Mouse (Mus musculus): ENCODE data around the gene Tdrd1. TPM values are rescaled to one million over a fixed set of nuclear protein-coding genes. Genes with fewer than 3 reads are reported as not detected.

Tdrd1 gene
- polyA plus RNA-seq, 1 experiment from 2014 or later, result 0.31 TPM

- Histone ChIP-seq H3K36me3 (no peaks in the 10 kb centered on the region), H3K4me2 (no peak overlapping the region), H3K27me3 (no peaks in the 10 kb centered on the region), H3K9me3 (replicated peaks) (no peaks in the 10 kb centered on the region), H3K27ac (no peak overlapping the region), H3K9ac (no peak overlapping the region), H3K4me3 (no peak overlapping the region), H3K4me1 (replicated peaks) (peaks cover 2% of the 10 kb centered on the region)
- 44% methylated on average over 5 of the region's 5 CpGs for WGBS
- no peak for ATAC-seq (replicated peaks; ENCODE audit: insufficient number of reproducible peaks, insufficient read depth, low FRiP score, low read depth)
Observed at GRCm38 (mm10) chr19:56888654-56889053, 62.6 kb downstream of the Tdrd1 start.

DNA sequence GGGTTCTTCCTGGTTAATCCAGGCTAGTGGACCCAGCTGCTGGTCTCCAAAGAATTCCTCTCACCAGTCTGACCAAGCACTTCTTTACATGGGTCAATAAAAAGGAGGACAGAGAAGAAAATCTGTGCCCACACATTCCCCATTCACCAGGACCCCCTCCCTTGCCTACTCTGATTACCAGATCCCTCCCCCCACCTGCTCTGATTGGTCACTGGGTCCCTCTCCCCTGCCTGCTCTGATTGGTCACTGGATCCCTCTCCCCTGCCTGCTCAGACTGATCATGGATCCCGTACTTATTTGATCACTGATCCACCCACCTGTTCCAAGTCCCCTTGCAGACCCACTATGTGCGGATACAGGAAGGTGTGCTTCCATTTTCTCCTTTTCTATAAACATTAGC lies 65.4 kb downstream of the Tdrd1 start:
- H3K4me2 ChIP-seq, result no peak overlapping the region
- WGBS, result 45% methylated on average over 2 of the region's 2 CpGs
- ATAC-seq (replicated peaks; ENCODE audit: insufficient number of reproducible peaks, insufficient read depth, low FRiP score, low read depth), result no peak
- no peak overlapping the region for H3K9ac ChIP-seq
- H3K4me3 ChIP-seq, result no peak overlapping the region
- no peaks in the 10 kb centered on the region for H3K36me3 ChIP-seq
- no peak overlapping the region for H3K27ac ChIP-seq
- H3K4me1 ChIP-seq (replicated peaks), result no peaks in the 10 kb centered on the region
- no peaks in the 10 kb centered on the region for H3K27me3 ChIP-seq
- H3K9me3 ChIP-seq (replicated peaks), result no peaks in the 10 kb centered on the region

- Histone ChIP-seq H3K4me2 (no peak overlapping the region), H3K9me3 (replicated peaks) (no peaks in the 10 kb centered on the region), H3K4me1 (replicated peaks) (no peaks in the 10 kb centered on the region), H3K27me3 (no peaks in the 10 kb centered on the region), H3K9ac (no peak overlapping the region), H3K4me3 (no peak overlapping the region), H3K36me3 (no peaks in the 10 kb centered on the region), H3K27ac (no peak overlapping the region)
- ATAC-seq (replicated peaks; ENCODE audit: insufficient number of reproducible peaks, insufficient read depth, low FRiP score, low read depth), result no peak
- WGBS, result 80% methylated on average over 5 of the region's 5 CpGs
Observed at GRCm38 (mm10) chr19:56892586-56892985, 66.6 kb downstream of the Tdrd1 start.

DNA sequence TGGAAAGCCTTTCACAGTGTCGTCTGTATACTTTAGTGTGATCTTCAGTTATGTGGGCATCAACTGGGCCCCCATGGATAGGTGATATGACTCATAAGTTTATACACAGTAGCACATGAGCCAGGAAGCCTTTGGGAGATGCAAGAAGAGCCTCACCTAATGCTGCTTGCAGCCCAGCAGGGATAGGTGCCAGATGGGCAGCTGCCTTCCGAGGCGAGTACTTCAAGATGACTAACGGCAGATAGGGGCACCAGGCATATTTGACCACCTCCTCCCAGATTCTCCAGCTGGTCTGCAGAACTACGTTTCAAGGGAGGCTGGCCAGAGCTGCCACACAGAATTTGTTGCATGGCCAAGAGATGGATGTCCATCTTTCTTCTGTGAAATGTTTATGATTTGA lies 67.3 kb downstream of the Tdrd1 start:
- H3K27ac ChIP-seq, result no peak overlapping the region
- WGBS, result 72% methylated on average over 5 of the region's 5 CpGs

GRCm38 (mm10) chr19:56897654-56898053 lies 71.6 kb downstream of the Tdrd1 start:
- 86% methylated on average over 16 of the region's 16 CpGs for WGBS
- Histone ChIP-seq H3K4me3 (no peak overlapping the region), H3K27ac (no peak overlapping the region), H3K9ac (no peak overlapping the region), H3K4me2 (no peak overlapping the region), H3K27me3 (0 out of 2 replicates have a peak, but pooled peaks cover 5% of the 10 kb centered on the region), H3K9me3 (replicated peaks) (no peaks in the 10 kb centered on the region), H3K36me3 (no peaks in the 10 kb centered on the region), H3K4me1 (replicated peaks) (no peaks in the 10 kb centered on the region)
- no peak for ATAC-seq (replicated peaks; ENCODE audit: insufficient number of reproducible peaks, insufficient read depth, low FRiP score, low read depth)

More for the DNA sequence above, 67.3 kb downstream of the Tdrd1 start:
- Histone ChIP-seq H3K4me1 (replicated peaks) (no peaks in the 10 kb centered on the region), H3K9me3 (replicated peaks) (no peaks in the 10 kb centered on the region), H3K4me3 (no peak overlapping the region), H3K4me2 (no peak overlapping the region), H3K9ac (no peak overlapping the region), H3K27me3 (no peaks in the 10 kb centered on the region), H3K36me3 (no peaks in the 10 kb centered on the region)
- ATAC-seq (replicated peaks; ENCODE audit: insufficient number of reproducible peaks, insufficient read depth, low FRiP score, low read depth), result no peak

DNA sequence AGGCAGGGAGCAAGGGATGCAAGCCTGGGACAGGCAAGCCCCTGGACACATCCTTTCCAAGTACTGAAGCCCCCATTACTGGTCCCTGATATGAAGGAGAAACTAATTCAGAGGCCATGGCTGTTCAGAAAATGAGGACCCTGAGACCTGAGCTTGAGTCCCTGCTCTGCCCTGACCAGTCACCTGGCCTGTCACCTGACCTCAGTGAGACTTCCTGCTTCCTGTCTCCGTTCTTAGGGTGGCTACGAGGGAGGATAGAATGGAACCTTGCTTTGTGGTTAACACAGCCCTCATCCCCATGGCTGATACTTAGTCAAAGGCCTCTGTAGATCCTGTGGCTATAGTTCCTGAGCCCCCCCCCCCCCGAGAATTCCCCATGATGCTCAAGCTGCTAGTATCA lies 78.1 kb downstream of the Tdrd1 start:
- H3K4me3 ChIP-seq, result no peak overlapping the region
- WGBS, result 63% methylated on average over 3 of the region's 3 CpGs
- 0 out of 2 replicates have a peak, but pooled peaks cover 5% of the 10 kb centered on the region for H3K27me3 ChIP-seq
- no peaks in the 10 kb centered on the region for H3K9me3 ChIP-seq (replicated peaks)
- no peak overlapping the region for H3K9ac ChIP-seq
- ATAC-seq (replicated peaks; ENCODE audit: insufficient number of reproducible peaks, insufficient read depth, low FRiP score, low read depth), result no peak
- H3K4me2 ChIP-seq, result no peak overlapping the region
- H3K4me1 ChIP-seq (replicated peaks), result peaks cover 3% of the 10 kb centered on the region; the same call in 1 of the 2 replicates
- H3K36me3 ChIP-seq, result no peaks in the 10 kb centered on the region
- H3K27ac ChIP-seq, result no peak overlapping the region

DNA sequence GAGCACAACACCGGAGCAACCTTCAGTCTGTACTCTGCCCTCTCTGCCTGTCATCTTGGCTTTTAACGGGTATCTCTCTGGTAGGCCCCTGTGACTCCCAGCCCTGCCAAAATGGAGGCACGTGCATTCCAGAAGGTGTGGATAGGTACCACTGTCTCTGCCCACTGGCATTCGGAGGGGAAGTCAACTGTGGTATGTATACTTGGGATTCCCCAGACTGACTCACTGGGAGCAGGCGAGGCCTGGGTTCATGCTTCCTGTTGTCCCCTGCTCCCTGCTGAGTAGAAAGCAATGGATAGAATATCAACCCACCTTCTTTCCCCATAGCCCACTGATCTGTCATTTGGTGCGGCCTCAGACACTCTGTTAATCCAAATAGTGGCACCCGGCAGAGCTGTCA lies 79.4 kb downstream of the Tdrd1 start:
- Histone ChIP-seq H3K4me3 (no peak overlapping the region), H3K36me3 (no peaks in the 10 kb centered on the region), H3K4me2 (no peak overlapping the region), H3K9ac (no peak overlapping the region), H3K27me3 (0 out of 2 replicates have a peak, but pooled peaks cover 5% of the 10 kb centered on the region), H3K4me1 (replicated peaks) (peaks cover 3% of the 10 kb centered on the region; the same call in 1 of the 2 replicates), H3K27ac (no peak overlapping the region), H3K9me3 (replicated peaks) (no peaks in the 10 kb centered on the region)
- 78% methylated on average over 7 of the region's 7 CpGs for WGBS
- ATAC-seq (replicated peaks; ENCODE audit: insufficient number of reproducible peaks, insufficient read depth, low FRiP score, low read depth), result no peak

DNA sequence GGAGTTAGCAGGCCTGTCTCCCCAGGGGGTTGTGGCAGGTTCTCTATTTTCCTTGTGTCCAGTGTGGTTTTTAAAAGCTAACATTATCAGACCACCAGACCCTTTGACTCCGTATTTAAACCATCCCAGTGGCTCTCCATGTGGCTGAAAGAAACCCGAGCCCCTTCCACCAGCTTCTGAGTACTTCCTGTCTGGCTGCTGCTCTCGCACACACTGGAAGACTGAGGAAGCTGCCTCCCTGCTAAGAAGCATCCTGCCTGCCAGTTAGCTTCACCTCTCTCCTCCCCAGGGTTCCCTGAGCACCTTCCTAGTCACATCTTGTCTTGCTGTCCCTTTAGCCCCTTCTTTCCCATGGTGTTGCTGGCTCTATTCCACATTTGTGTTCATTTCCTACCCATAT lies 81.8 kb downstream of the Tdrd1 start:
- no peak for ATAC-seq (replicated peaks; ENCODE audit: insufficient number of reproducible peaks, insufficient read depth, low FRiP score, low read depth)
- H3K4me3 ChIP-seq, result no peak overlapping the region
- H3K9me3 ChIP-seq (replicated peaks), result no peaks in the 10 kb centered on the region
- 39% methylated on average over 3 of the region's 3 CpGs for WGBS
- no peaks in the 10 kb centered on the region for H3K36me3 ChIP-seq
- no peaks in the 10 kb centered on the region for H3K27me3 ChIP-seq
- H3K27ac ChIP-seq, result no peak overlapping the region
- H3K9ac ChIP-seq, result no peak overlapping the region
- H3K4me2 ChIP-seq, result no peak overlapping the region
- peaks cover 3% of the 10 kb centered on the region; the same call in 1 of the 2 replicates for H3K4me1 ChIP-seq (replicated peaks)

- 69% methylated on average over 17 of the region's 17 CpGs for WGBS
- Histone ChIP-seq H3K4me2 (no peak overlapping the region), H3K36me3 (no peaks in the 10 kb centered on the region), H3K27me3 (no peaks in the 10 kb centered on the region), H3K27ac (no peak overlapping the region), H3K9me3 (replicated peaks) (no peaks in the 10 kb centered on the region), H3K9ac (no peak overlapping the region), H3K4me1 (replicated peaks) (peaks cover 3% of the 10 kb centered on the region; the same call in 1 of the 2 replicates), H3K4me3 (no peak overlapping the region)
- ATAC-seq (replicated peaks; ENCODE audit: insufficient number of reproducible peaks, insufficient read depth, low FRiP score, low read depth), result no peak
Observed at GRCm38 (mm10) chr19:56908472-56909270, 82.7 kb downstream of the Tdrd1 start.

DNA sequence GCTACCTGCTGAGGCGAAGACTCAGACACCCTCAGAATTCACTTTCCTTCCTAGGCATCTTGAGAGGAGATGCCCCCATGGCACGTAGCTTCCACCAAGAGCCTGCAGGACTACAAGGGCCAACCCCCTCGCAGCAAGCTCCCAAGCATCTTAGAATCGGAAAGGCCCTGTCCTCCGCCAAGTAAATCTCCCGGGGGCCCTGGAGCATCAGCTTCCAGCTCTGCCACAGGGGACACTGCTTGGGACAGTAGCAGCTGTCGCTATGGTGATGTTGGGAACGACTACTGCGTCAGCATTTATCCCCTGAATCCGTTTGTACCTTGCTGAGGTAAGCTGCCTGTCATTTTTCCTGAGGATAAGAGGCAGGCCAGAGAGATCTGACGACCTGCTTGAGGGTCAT lies 84.6 kb downstream of the Tdrd1 start:
- H3K9ac ChIP-seq, result no peak overlapping the region

DNA sequence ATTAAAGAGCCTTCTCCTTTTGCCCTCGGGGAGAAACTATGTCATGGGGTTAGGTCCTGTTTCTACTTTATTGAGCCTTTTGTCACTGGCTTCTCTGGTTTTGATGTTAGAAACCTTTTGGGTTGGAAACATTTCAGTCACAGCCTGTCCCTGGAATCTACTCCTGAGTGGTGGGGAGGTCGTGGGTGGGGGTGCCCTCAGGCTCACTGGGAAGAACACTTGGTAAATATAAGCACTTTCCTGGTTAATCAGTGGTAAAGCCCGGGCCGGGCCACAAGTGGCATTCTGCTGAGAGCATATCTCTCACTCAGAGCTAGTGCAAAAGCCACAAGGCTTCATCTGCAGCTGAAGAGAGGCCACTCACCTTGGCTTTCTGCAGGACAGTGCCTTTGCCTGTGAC lies 87.8 kb downstream of the Tdrd1 start:
- H3K27me3 ChIP-seq, result peaks cover 2% of the 10 kb centered on the region; the same call in 1 of the 2 replicates

More for the DNA sequence above, 84.6 kb downstream of the Tdrd1 start:
- Histone ChIP-seq H3K27ac (no peak overlapping the region), H3K36me3 (no peaks in the 10 kb centered on the region), H3K9me3 (replicated peaks) (no peaks in the 10 kb centered on the region), H3K27me3 (no peaks in the 10 kb centered on the region), H3K4me1 (replicated peaks) (peaks cover 3% of the 10 kb centered on the region; the same call in 1 of the 2 replicates), H3K4me2 (no peak overlapping the region), H3K4me3 (no peak overlapping the region)
- no peak for ATAC-seq (replicated peaks; ENCODE audit: insufficient number of reproducible peaks, insufficient read depth, low FRiP score, low read depth)
- WGBS, result 56% methylated on average over 11 of the region's 11 CpGs

DNA sequence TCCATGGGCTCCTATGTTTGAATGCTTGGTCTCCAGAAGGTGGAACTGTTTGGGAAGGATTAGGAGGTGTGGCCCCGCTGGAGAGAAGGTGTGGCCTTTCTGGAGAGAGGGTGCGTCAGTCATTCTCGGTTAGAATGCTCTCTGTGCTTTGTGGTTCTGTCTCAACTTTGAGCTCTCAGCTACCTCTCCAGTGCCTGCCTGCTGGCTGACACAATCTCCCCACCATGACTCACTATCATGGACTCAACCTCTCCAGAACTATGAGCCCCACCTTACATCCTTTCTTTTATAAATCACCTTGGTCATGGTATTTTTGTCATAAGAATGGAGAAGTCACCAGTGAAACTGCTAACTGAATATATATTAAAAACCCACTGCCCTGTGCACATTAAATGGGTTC lies 88.6 kb downstream of the Tdrd1 start:
- Histone ChIP-seq H3K9ac (no peak overlapping the region), H3K4me3 (no peak overlapping the region), H3K4me1 (replicated peaks) (no peaks in the 10 kb centered on the region), H3K4me2 (no peak overlapping the region), H3K36me3 (no peaks in the 10 kb centered on the region), H3K9me3 (replicated peaks) (no peaks in the 10 kb centered on the region), H3K27ac (no peak overlapping the region), H3K27me3 (peaks cover 2% of the 10 kb centered on the region; the same call in 1 of the 2 replicates)
- 90% methylated on average over 3 of the region's 3 CpGs for WGBS
- no peak for ATAC-seq (replicated peaks; ENCODE audit: insufficient number of reproducible peaks, insufficient read depth, low FRiP score, low read depth)

More for the DNA sequence above, 87.8 kb downstream of the Tdrd1 start:
- H3K9ac ChIP-seq, result no peak overlapping the region
- no peaks in the 10 kb centered on the region for H3K4me1 ChIP-seq (replicated peaks)
- no peaks in the 10 kb centered on the region for H3K36me3 ChIP-seq
- H3K4me2 ChIP-seq, result no peak overlapping the region
- ATAC-seq (replicated peaks; ENCODE audit: insufficient number of reproducible peaks, insufficient read depth, low FRiP score, low read depth), result no peak
- 78% methylated on average over 4 of the region's 4 CpGs for WGBS
- no peaks in the 10 kb centered on the region for H3K9me3 ChIP-seq (replicated peaks)
- H3K27ac ChIP-seq, result no peak overlapping the region
- no peak overlapping the region for H3K4me3 ChIP-seq

Data from heart, embryonic 15.5 days (tissue).